Mouse (Mus musculus): ENCODE data around the gene Guca1a. TPM values are rescaled to one million over a fixed set of nuclear protein-coding genes. Genes with fewer than 3 reads are reported as not detected.
"Not testable (repeated sequence)": the region's sequence is repeated elsewhere in the genome, so short reads cannot be mapped to it uniquely, and the experiment has no call there.

Guca1a gene
- polyA plus RNA-seq, 1 experiment from 2014 or later, result 0.13 TPM

GRCm38 (mm10) chr17:47439396-47440028 lies 39.1 kb upstream of the Guca1a start:
- in situ Hi-C loops (cut with MboI; ENCODE audit: low pct_unique_long_range_greater_than_20kb), result no loop called here
- no peak for ATAC-seq
- POLR2A ChIA-PET, result no interaction called here
- no peaks in the 10 kb centered on the region for H3K27me3 ChIP-seq
- CTCF ChIA-PET, result interaction anchor here (1.2 to 2.0 kb wide), 4 partner anchors 13 to 69 kb away, joined by 3 to 5 read pairs (median 4); no protein-coding TSS in a partner anchor
- TF ChIP-seq CTCF (IDR thresholded peaks at IDR 0.05), result no peak
- DNase-seq (ENCODE audit: low read depth, low spot score), result no peak

- ATAC-seq (no peak), DNase-seq (ENCODE audit: low read depth, low spot score) (no peak)
- H3K27me3 ChIP-seq, result no peaks in the 10 kb centered on the region
- TF ChIP-seq CTCF (IDR thresholded peaks at IDR 0.05), result no peak
- ChIA-PET POLR2A (no interaction called here), CTCF (no interaction called here)
- in situ Hi-C loops (cut with MboI; ENCODE audit: low pct_unique_long_range_greater_than_20kb), result no loop called here
These were observed 38.2 kb upstream of the Guca1a start for GRCm38 (mm10) chr17:47438611-47439010.

GRCm38 (mm10) chr17:47436907-47437547 lies 36.6 kb upstream of the Guca1a start, which contains the start of gene 1700001C19Rik:
Gene 1700001C19Rik, minus strand, starts transcription at chr17:47437376.
- ATAC-seq, result no peak
- POLR2A ChIA-PET, result no interaction called here
- no peak for TF ChIP-seq CTCF (IDR thresholded peaks at IDR 0.05)
- no peaks in the 10 kb centered on the region for H3K27me3 ChIP-seq
- no peak for DNase-seq (ENCODE audit: low read depth, low spot score)
- CTCF ChIA-PET, result no interaction called here
- in situ Hi-C loops (cut with MboI; ENCODE audit: low pct_unique_long_range_greater_than_20kb), result no loop called here

GRCm38 (mm10) chr17:47436156-47436906 lies 35.9 kb upstream of the Guca1a start, which contains the start of gene AI661453:
Gene AI661453, plus strand, starts transcription at chr17:47436615.
- in situ Hi-C loops (cut with MboI; ENCODE audit: low pct_unique_long_range_greater_than_20kb), result no loop called here
- DNase-seq (ENCODE audit: low read depth, low spot score), result no peak
- ChIA-PET CTCF (no interaction called here), POLR2A (no interaction called here)
- no peak for ATAC-seq
- TF ChIP-seq CTCF (IDR thresholded peaks at IDR 0.05), result no peak
- H3K27me3 ChIP-seq, result no peaks in the 10 kb centered on the region

- no peak for TF ChIP-seq CTCF (IDR thresholded peaks at IDR 0.05)
- DNase-seq (ENCODE audit: low read depth, low spot score), result no peak
- no peaks in the 10 kb centered on the region for H3K27me3 ChIP-seq
- in situ Hi-C loops (cut with MboI; ENCODE audit: low pct_unique_long_range_greater_than_20kb), result no loop called here
- ChIA-PET CTCF (no interaction called here), POLR2A (no interaction called here)
- no peak for ATAC-seq
These were observed 30.4 kb upstream of the Guca1a start for GRCm38 (mm10) chr17:47430815-47431214.

GRCm38 (mm10) chr17:47428831-47429304 lies 28.5 kb upstream of the Guca1a start:
- ATAC-seq (no peak), DNase-seq (ENCODE audit: low read depth, low spot score) (no peak)
- H3K27me3 ChIP-seq, result no peaks in the 10 kb centered on the region
- in situ Hi-C loops (cut with MboI; ENCODE audit: low pct_unique_long_range_greater_than_20kb), result no loop called here
- ChIA-PET POLR2A (no interaction called here), CTCF (no interaction called here)
- no peak for TF ChIP-seq CTCF (IDR thresholded peaks at IDR 0.05)

GRCm38 (mm10) chr17:47427316-47427715 lies 26.9 kb upstream of the Guca1a start:
- ChIA-PET POLR2A (no interaction called here), CTCF (interaction anchor here (1.3 to 1.5 kb wide), 2 partner anchors 8 to 32 kb away, joined by 4 read pairs; no protein-coding TSS in a partner anchor)
- no peak for DNase-seq (ENCODE audit: low read depth, low spot score)
- in situ Hi-C loops (cut with MboI; ENCODE audit: low pct_unique_long_range_greater_than_20kb), result no loop called here
- no peaks in the 10 kb centered on the region for H3K27me3 ChIP-seq
- no peak for TF ChIP-seq CTCF (IDR thresholded peaks at IDR 0.05)
- ATAC-seq, result no peak

GRCm38 (mm10) chr17:47424186-47424585 lies 23.8 kb upstream of the Guca1a start:
- ChIA-PET POLR2A (no interaction called here), CTCF (interaction anchor here (1.8 kb wide), 1 partner anchor 58 kb away, joined by 5 read pairs; no protein-coding TSS in a partner anchor)
- ATAC-seq (no peak), DNase-seq (ENCODE audit: low read depth, low spot score) (no peak)
- no peak for TF ChIP-seq CTCF (IDR thresholded peaks at IDR 0.05)
- H3K27me3 ChIP-seq, result no peaks in the 10 kb centered on the region
- in situ Hi-C loops (cut with MboI; ENCODE audit: low pct_unique_long_range_greater_than_20kb), result no loop called here

GRCm38 (mm10) chr17:47422616-47423015 lies 22.2 kb upstream of the Guca1a start:
- H3K27me3 ChIP-seq; DNase-seq (ENCODE audit: low read depth, low spot score); in situ Hi-C loops (cut with MboI; ENCODE audit: low pct_unique_long_range_greater_than_20kb); POLR2A ChIA-PET; ATAC-seq; CTCF ChIA-PET: not testable (repeated sequence)

- TF ChIP-seq CTCF (IDR thresholded peaks at IDR 0.05), result no peak
These were observed 21.2 kb upstream of the Guca1a start for GRCm38 (mm10) chr17:47421566-47421965.

GRCm38 (mm10) chr17:47420195-47420594 lies 19.8 kb upstream of the Guca1a start:
- no peaks in the 10 kb centered on the region for H3K27me3 ChIP-seq
- ATAC-seq, result no peak
- POLR2A ChIA-PET, result no interaction called here
- TF ChIP-seq CTCF (IDR thresholded peaks at IDR 0.05), result no peak
- CTCF ChIA-PET, result interaction anchor here (1.0 to 1.6 kb wide), 2 partner anchors 12 to 13 kb away, joined by 3 to 5 read pairs; no protein-coding TSS in a partner anchor
- no peak for DNase-seq (ENCODE audit: low read depth, low spot score)
- in situ Hi-C loops (cut with MboI; ENCODE audit: low pct_unique_long_range_greater_than_20kb), result no loop called here

More at GRCm38 (mm10) chr17:47421566-47421965, 21.2 kb upstream of the Guca1a start:
- in situ Hi-C loops (cut with MboI; ENCODE audit: low pct_unique_long_range_greater_than_20kb), result no loop called here
- POLR2A ChIA-PET, result no interaction called here
- CTCF ChIA-PET, result no interaction called here
- no peak for ATAC-seq
- no peaks in the 10 kb centered on the region for H3K27me3 ChIP-seq
- no peak for DNase-seq (ENCODE audit: low read depth, low spot score)

- CTCF ChIA-PET, result interaction anchor here (1.0 to 1.2 kb wide), 4 partner anchors 9 to 72 kb away, joined by 3 to 4 read pairs (median 3); partner anchors contain the start of gene Guca1a
- in situ Hi-C loops (cut with MboI; ENCODE audit: low pct_unique_long_range_greater_than_20kb), result loop anchor here (5.0 kb wide), 1 partner anchor 72 kb away; no protein-coding TSS in a partner anchor
- ATAC-seq; POLR2A ChIA-PET; H3K27me3 ChIP-seq; DNase-seq (ENCODE audit: low read depth, low spot score): not testable (repeated sequence)
These were observed 9.8 kb upstream of the Guca1a start for GRCm38 (mm10) chr17:47409897-47410861.

Data from Patski (cell line).